Mouse (Mus musculus) midbrain, embryonic 14.5 days (tissue): ENCODE results near the gene Cyth3. TPM values are rescaled to one million over a fixed set of nuclear protein-coding genes. Genes with fewer than 3 reads are reported as not detected.

Experiments
- ATAC-seq: fragments of 200-750 bp; cut with Nextera tagmentation; 2 replicates; pipeline ENCODE4 v1.8.0; 2017; ENCODE audit warnings: moderate number of reproducible peaks, moderate library complexity; ENCODE audit not compliant: low FRiP score, low TSS enrichment
- DNase-seq: peaks from one replicate; pipeline ENCODE4 v3.0.0-alpha.2; 2015
- H3K27ac ChIP-seq: fragments of 300-500 bp; sonication (generic); replicated peaks from 2 replicates; pipeline ENCODE4 v1.5.1; 2014; ENCODE audit warnings: mild to moderate bottlenecking, low read depth, low read length, moderate library complexity
- H3K27me3 ChIP-seq: fragments of 300-500 bp; sonication (generic); 2 replicates; pipeline ENCODE4 v1.6.1; 2014; ENCODE audit warnings: low read length, control low read depth, mixed read lengths; ENCODE audit not compliant: control insufficient read depth, insufficient read depth
- H3K36me3 ChIP-seq: fragments of 300-500 bp; sonication (generic); 2 replicates; pipeline ENCODE4 v1.6.1; 2014; ENCODE audit warnings: low read length, control low read depth; ENCODE audit not compliant: control insufficient read depth, insufficient read depth
- H3K4me1 ChIP-seq: fragments of 300-500 bp; sonication (generic); 2 replicates; pipeline ENCODE4 v1.6.1; 2014; ENCODE audit warnings: mild to moderate bottlenecking, antibody characterized with exemption, low read length, control low read depth; ENCODE audit not compliant: control insufficient read depth, insufficient read depth
- H3K4me2 ChIP-seq: fragments of 300-500 bp; sonication (generic); 2 replicates; pipeline ENCODE4 v1.6.1; 2014; ENCODE audit warnings: mild to moderate bottlenecking, low read length, moderate library complexity
- H3K4me3 ChIP-seq: fragments of 300-500 bp; sonication (generic); replicated peaks from 2 replicates; pipeline ENCODE4 v1.5.1; 2014; ENCODE audit warnings: low read depth, low read length
- H3K9ac ChIP-seq: fragments of 300-500 bp; sonication (generic); replicated peaks from 2 replicates; pipeline ENCODE4 v1.6.1; 2014; ENCODE audit warnings: mild to moderate bottlenecking, low read length, moderate library complexity
- H3K9me3 ChIP-seq: fragments of 300-500 bp; sonication (generic); 2 replicates; pipeline ENCODE4 v1.6.1; 2016; ENCODE audit warnings: low read length, control low read depth, mixed read lengths; ENCODE audit not compliant: control insufficient read depth
- WGBS: fragments of 180-500 bp; shearing (Covaris S2); extraction: QIAGEN DNeasy Blood & Tissue Kit; methylation state at CpG from one replicate; pipeline ENCODE4 v1.1.7; 2014; 5-methylcytosine and 5-hydroxymethylcytosine counted together
- polyA plus RNA-seq: library from polyadenylated mRNA; unstranded; fragments of >200 nt; fragmentation: Nextera tagmentation; extraction: Ambion mirVana; gene quantifications from 2 replicates; pipeline ENCODE4 v1.2.1, GENCODE M21; 2014

Gene Cyth3
- polyA plus RNA-seq, 1 experiment from 2014 or later: 38.0 TPM

DNA sequence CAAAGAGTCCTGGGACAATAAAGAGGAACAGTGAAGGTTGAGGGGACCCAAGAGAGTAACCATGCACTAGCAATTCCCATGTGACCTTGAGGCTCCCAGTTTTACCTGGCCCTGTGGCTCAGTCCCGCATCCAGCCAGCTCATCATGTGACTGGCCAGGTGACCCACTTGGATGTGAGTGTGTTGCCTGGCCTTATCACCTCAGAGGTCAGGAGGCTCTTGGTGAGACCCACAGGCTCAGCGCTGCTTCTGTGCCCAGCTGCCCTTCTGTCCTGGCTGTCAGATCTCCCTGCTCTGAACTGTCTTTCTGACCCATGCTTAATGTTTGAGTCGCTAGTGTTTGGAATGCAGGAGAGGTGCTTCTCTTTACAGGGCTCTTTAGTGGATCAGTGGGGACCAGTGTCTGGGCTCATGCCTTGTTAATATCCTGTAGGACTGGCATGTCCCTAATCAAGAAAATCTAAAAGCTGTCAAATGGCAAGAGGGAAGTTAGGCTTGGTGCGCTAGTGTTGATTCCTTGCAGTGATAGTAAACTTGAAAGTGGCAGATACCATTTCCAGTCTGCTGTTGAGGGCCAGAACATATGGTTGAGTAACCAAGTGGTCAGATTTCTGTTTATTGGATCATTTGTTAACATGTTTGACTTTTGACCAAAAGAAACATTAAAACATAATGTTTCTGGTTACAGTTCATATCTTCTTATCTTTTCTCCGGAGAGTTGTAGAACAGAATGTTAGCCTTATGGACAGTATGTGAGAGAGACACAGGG is 54.2 kb downstream of the Cyth3 start:
- ATAC-seq (no peak), DNase-seq (no peak)
- WGBS: 88% methylated on average over 5 of the region's 5 CpGs
- no peaks in the 10 kb centered on the region for H3K9me3 ChIP-seq
- H3K4me3 ChIP-seq: no peak overlapping the region
- H3K4me2 ChIP-seq: no peak overlapping the region
- H3K4me1 ChIP-seq: no peaks in the 10 kb centered on the region
- H3K27me3 ChIP-seq: no peaks in the 10 kb centered on the region
- H3K27ac ChIP-seq: no peak overlapping the region
- no peaks in the 10 kb centered on the region for H3K36me3 ChIP-seq
- no peak overlapping the region for H3K9ac ChIP-seq

DNA sequence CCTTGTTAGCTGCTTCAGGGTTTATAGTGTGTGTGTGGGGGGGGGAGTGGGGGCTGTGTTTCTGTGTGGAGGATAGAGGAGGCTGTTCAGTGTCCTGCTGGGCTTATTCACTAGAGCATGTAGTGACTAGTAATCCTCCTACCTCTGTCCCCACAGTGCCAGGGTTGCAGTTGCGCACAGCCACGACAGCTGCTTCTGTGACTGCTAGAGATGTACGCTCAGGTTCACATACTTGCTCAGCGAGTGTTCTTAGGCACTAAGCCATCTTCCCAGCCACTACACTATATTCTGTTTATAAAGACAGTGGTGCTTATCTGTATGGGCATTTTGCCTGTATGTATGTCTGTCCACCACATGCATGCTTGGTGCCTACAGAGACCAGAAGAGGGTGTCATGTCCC is 55.1 kb downstream of the Cyth3 start:
- no peak overlapping the region for H3K4me3 ChIP-seq
- ATAC-seq: no peak
- no peaks in the 10 kb centered on the region for H3K36me3 ChIP-seq
- H3K4me2 ChIP-seq: no peak overlapping the region
- no peaks in the 10 kb centered on the region for H3K27me3 ChIP-seq
- H3K27ac ChIP-seq: no peak overlapping the region
- DNase-seq: no peak
- 64% methylated on average over 4 of the region's 4 CpGs for WGBS
- H3K9ac ChIP-seq: no peak overlapping the region
- no peaks in the 10 kb centered on the region for H3K4me1 ChIP-seq
- H3K9me3 ChIP-seq: no peaks in the 10 kb centered on the region

DNA sequence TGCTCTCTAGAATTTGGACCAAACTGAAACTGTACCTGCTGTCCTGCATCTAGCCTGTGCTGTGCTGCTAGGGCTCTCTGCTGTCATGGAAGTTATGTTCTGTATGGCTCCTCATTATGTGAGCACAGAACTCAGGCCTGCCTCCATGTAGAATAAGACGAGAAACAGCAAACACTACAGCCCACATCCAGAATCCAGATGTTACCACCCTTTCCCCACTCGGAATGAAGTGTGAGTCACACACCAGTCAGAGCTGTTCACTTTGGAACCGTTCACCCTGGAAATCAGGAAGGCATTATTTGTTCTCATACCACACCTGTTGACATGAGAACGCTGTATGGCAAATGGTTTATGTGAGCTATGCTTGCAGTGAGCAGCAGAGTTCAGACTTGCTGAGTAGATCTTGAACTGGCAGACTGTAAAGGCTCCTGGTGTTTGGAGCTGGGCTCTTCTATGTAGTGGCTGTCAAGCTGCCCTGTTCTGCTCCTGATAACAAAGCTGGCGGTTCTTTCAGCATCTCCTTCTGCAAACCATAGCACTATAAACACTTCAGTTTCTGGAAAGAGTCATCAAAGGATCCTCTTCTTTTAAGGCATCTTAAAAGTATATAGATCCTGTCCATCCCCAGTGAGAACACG is 56.5 kb downstream of the Cyth3 start:
- Histone ChIP-seq H3K27me3 (no peaks in the 10 kb centered on the region), H3K4me1 (no peaks in the 10 kb centered on the region), H3K9ac (no peak overlapping the region), H3K4me3 (no peak overlapping the region), H3K4me2 (no peak overlapping the region), H3K9me3 (no peaks in the 10 kb centered on the region), H3K27ac (no peak overlapping the region), H3K36me3 (no peaks in the 10 kb centered on the region)
- DNase-seq: no peak
- 79% methylated on average over 6 of the region's 6 CpGs for WGBS
- no peak for ATAC-seq

DNA sequence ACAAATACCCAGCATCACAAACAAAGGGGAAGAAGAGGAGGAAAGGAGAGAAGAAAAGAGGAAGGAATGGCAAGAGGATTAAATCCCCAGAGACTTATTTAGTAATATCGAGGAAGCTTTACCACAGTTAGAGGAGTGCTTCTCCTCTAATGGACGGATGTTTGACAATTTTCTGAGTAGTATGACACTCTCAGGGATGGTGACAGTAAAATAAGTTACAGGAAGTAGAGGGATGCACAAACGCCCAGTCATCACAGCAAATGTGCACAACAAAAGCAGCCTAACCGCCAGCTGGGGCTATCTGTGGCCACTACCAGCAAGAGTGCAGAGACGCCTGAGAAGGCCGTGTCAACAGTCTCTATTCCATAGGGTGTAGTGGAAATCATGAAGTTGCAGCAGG is 57.4 kb downstream of the Cyth3 start:
- no peak for ATAC-seq
- no peak overlapping the region for H3K9ac ChIP-seq
- H3K27me3 ChIP-seq: no peaks in the 10 kb centered on the region
- no peak overlapping the region for H3K4me2 ChIP-seq
- H3K36me3 ChIP-seq: no peaks in the 10 kb centered on the region
- WGBS: 61% methylated on average over 6 of the region's 6 CpGs
- no peaks in the 10 kb centered on the region for H3K4me1 ChIP-seq
- H3K9me3 ChIP-seq: no peaks in the 10 kb centered on the region
- H3K4me3 ChIP-seq: no peak overlapping the region
- H3K27ac ChIP-seq: no peak overlapping the region
- no peak for DNase-seq

DNA sequence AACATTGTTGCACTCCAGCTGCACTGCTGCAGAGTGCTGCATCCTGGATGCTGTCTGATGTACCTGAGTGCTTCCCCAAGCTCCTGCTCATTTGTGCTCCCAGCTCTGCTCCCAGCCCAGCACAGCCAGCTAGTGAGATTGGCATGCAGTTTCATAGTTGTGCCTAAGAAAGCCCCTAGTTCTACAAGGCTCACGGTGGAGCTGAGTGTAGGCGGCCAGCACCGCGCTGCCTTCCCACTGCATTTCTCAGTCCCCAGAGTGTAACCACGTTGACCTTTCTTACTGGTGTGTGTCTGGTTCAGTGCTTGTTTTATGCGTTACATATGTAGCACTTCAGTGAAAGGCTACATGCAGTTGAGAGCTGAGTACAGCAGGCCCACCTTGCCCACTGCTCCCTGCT is 61.4 kb downstream of the Cyth3 start:
- Histone ChIP-seq H3K4me3 (no peak overlapping the region), H3K27ac (no peak overlapping the region), H3K9ac (no peak overlapping the region), H3K27me3 (no peaks in the 10 kb centered on the region), H3K9me3 (no peaks in the 10 kb centered on the region), H3K36me3 (0 out of 2 replicates have a peak, but pooled peaks cover 7% of the 10 kb centered on the region), H3K4me1 (no peaks in the 10 kb centered on the region), H3K4me2 (no peak overlapping the region)
- DNase-seq: no peak
- no peak for ATAC-seq
- 82% methylated on average over 6 of the region's 6 CpGs for WGBS

DNA sequence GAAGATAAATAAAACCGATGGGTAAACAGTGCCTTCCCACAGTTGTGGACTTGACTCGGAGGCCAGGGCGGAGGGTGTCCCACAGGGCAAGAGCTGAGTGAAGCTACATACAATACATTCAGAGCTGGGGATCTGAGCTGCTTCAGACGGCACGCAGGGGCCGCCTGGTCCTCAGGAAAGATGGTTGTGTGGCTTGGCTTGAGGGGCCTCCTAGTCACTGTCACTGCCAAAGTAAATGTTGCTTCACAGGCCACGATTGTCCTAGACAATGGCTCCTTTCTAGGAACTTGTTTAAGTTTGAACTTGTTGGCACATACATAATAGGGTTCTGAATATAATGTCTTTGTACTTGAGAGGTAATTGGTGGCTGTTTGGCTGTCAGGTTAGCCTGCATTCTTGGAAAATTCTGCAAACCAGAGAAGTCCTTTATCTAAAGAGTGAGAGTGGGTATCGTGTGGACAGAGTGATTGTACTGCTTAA is 62.7 kb downstream of the Cyth3 start:
- Histone ChIP-seq H3K36me3 (0 out of 2 replicates have a peak, but pooled peaks cover 7% of the 10 kb centered on the region), H3K4me3 (no peak overlapping the region), H3K4me1 (no peaks in the 10 kb centered on the region), H3K27ac (no peak overlapping the region), H3K9ac (no peak overlapping the region), H3K4me2 (no peak overlapping the region), H3K9me3 (no peaks in the 10 kb centered on the region), H3K27me3 (no peaks in the 10 kb centered on the region)
- WGBS: 79% methylated on average over 8 of the region's 8 CpGs
- ATAC-seq (no peak), DNase-seq (peak; percentile 8)

DNA sequence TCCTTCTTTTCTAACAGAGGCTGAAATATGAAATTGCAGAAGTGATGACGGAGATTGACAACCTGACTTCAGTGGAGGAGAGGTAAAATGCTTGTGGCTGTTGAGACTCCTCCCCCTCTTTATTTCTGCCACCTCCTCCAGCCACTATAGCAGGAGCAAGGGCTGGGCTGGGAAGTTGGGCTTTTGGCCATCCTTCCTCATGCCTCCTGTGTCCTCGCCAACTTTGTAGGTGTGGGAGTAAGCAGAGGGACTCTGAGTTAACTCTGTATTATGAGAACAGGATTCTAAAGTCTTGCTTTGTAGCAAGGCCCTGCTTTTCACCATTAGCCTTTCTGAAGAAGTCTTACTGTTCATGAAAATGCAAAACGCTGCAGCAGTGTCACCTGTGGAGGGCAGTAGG is 64.2 kb downstream of the Cyth3 start:
- Histone ChIP-seq H3K27me3 (no peaks in the 10 kb centered on the region), H3K4me3 (no peak overlapping the region), H3K36me3 (0 out of 2 replicates have a peak, but pooled peaks cover 7% of the 10 kb centered on the region), H3K4me1 (no peaks in the 10 kb centered on the region), H3K27ac (no peak overlapping the region), H3K9ac (no peak overlapping the region), H3K9me3 (no peaks in the 10 kb centered on the region), H3K4me2 (no peak overlapping the region)
- ATAC-seq (no peak), DNase-seq (no peak)
- 97% methylated on average over 3 of the region's 3 CpGs for WGBS

DNA sequence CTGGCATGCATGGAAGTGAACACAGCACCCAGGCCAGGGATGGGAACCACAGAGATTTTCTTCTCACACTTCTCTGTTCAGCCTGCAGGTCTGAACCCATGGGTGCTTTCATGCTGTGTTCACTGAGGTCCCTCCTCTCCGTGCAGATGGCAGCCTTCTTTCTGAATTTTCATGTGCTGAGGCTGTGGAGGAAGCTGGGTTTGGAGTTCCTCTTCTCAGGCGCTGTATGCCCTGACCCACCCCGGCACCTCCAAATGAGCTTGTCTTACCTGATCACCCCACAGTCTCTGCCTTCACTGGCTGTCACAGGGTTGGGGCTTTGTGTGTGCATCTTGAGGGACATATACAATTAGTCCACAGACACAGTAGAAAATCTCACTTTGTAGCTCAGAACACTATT is 65.3 kb downstream of the Cyth3 start:
- no peak overlapping the region for H3K9ac ChIP-seq
- H3K4me1 ChIP-seq: no peaks in the 10 kb centered on the region
- ATAC-seq (no peak), DNase-seq (no peak)
- no peaks in the 10 kb centered on the region for H3K9me3 ChIP-seq
- H3K4me2 ChIP-seq: no peak overlapping the region
- H3K36me3 ChIP-seq: 0 out of 2 replicates have a peak, but pooled peaks cover 7% of the 10 kb centered on the region
- WGBS: 91% methylated on average over 3 of the region's 3 CpGs
- no peaks in the 10 kb centered on the region for H3K27me3 ChIP-seq
- H3K4me3 ChIP-seq: no peak overlapping the region
- H3K27ac ChIP-seq: no peak overlapping the region

DNA sequence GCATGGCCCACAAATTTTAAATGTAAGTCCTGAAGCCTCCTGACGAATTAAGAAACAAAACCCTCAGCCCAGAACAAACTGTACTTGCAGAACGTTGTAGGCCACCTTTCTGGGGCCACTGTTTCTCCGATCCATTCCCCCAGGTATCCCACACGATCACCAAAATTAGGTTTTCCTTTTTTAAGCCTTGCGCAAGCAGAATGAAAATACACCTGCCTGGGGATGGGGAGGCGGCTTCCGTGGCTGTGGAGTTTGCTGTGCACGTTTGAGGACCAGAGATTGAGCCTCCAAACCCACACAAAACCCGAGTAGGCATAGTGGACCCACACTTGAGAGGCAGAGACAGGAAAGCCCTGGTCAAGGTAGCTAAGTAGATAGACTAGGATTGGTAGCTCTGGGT is 68.1 kb downstream of the Cyth3 start:
- H3K4me2 ChIP-seq: no peak overlapping the region
- H3K4me1 ChIP-seq: no peaks in the 10 kb centered on the region
- H3K4me3 ChIP-seq: no peak overlapping the region
- WGBS: 90% methylated on average over 9 of the region's 9 CpGs
- DNase-seq (no peak), ATAC-seq (no peak)
- H3K27ac ChIP-seq: no peak overlapping the region
- H3K9me3 ChIP-seq: no peaks in the 10 kb centered on the region
- H3K27me3 ChIP-seq: no peaks in the 10 kb centered on the region
- H3K36me3 ChIP-seq: peaks cover 24% of the 10 kb centered on the region
- H3K9ac ChIP-seq: no peak overlapping the region
